Mouse (Mus musculus): ENCODE results near the gene Slc25a1.
A peak's percentile ranks its signal among the peaks of the same experiment; 100 is the strongest.
"Not testable (repeated sequence)": the region's sequence is repeated elsewhere in the genome, so short reads cannot be mapped to it uniquely, and the experiment has no call there.

Gene Slc25a1

GRCm38 (mm10) chr16:17928087-17928580, at the start of gene Slc25a1:
Gene Slc25a1, minus strand, starts transcription at chr16:17928219.
- DNase-seq (ENCODE audit: low spot score): peak; percentile 65

DNA sequence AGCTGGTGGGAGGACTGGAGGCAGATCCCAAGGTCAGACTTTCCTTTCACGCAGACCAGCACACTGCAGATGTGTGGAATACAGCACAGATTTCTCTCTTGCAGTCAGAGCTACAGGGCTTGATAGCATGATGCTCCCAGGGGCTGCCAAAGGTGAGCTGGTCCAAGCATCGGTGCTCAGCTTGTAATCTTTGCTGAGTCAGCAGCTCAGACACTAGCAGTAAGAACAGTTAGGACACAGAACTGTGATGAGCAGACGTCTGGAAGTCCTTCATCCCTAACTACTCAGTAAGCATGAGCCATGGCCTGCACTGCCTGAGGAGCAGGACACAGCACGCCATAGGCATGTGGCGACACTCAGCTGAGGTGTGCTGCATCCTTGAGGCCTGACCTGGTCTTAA, 43.8 kb upstream of the Slc25a1 start:
- no peak for DNase-seq (ENCODE audit: low spot score)

- no peak for DNase-seq (ENCODE audit: low spot score)
Observed at GRCm38 (mm10) chr16:17962091-17962490, 34.1 kb upstream of the Slc25a1 start.

- DNase-seq (ENCODE audit: low spot score): not testable (repeated sequence)
Observed at GRCm38 (mm10) chr16:17956052-17956638, 28.1 kb upstream of the Slc25a1 start.

DNA sequence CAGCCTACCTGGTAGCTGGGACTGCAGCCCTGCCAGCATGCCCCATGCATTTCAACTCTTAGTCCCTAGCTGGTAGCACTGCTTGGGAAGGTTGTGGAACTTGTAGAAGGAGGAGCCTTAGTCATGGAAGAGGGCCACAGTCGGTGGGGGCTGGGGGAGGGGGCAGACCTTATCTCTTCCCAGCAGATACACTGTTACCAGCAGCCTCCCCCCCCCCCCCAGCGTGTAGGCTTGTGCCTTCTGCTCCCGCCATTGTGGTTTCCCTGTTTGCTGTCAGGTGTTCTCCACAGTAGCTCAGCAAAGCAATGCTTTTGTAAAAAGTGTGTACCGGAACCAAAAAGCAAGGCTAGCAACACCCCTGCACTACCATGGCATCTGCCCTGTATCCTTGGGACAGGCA, 23.6 kb upstream of the Slc25a1 start:
- no peak for DNase-seq (ENCODE audit: low spot score)

DNA sequence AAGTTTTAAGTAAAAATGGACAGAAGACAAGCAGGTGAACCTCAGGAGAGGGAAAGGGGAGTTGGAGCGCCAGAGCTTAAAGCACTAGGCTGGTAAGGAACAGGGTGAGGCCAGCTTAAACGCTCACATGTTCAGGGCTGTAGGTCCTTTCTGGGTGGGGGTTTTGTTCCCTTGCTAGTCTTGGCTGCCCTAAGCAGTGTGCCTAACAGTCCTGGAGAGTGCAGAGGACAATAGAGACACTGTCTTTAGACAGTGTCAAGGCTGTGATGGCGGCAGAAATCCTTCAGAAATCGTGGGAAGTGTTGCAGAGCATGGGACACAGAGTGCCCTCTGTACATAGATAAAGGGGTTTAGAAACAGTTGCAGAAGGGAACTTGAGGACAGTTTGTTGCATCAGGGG, 22.0 kb upstream of the Slc25a1 start:
- no peak for DNase-seq (ENCODE audit: low spot score)

DNA sequence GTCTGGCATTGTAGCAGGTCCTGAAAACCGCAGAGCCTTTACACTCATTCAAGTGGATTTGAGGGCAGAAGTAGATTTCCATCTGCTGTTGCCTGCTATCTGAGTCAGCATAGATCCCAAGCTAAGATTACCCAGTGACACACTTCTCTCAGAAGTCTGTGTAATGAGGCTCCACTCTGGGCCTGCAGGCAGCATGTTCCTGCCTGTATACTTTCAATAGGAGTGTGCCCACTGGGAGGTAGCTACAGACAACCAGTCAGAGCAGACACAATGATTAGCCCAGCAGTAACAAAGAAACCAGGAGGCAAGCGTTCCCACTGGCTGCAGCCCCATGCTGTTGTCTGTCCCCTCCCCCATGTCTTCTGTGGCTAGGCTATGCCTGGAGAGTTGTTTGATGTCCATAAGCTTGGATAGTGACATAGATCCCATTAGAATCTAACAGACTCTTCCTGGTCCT, 21.4 kb upstream of the Slc25a1 start:
- DNase-seq (ENCODE audit: low spot score): no peak

- no peak for DNase-seq (ENCODE audit: low spot score)
Observed at GRCm38 (mm10) chr16:17945081-17945831, 17.2 kb upstream of the Slc25a1 start.

DNA sequence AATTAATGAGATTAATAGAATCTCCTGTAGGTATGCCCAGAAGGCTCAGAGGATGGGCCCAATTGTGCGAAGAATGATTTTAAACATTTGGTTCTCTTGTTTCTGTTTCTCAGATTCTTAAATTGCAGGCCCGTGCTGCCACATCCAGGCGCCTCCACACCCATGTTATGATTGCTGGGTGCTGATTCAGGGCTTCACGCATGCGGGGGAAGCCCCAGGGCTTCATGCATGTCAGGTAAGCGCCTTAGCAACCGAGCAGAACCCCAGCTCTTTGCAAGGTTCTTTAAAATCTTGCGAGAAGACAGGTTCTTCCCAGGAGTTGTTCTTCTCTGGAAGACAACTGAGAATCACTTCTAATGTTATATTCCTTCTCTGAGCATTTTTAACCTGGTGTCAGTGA, 15.4 kb upstream of the Slc25a1 start:
- DNase-seq (ENCODE audit: low spot score): no peak

DNA sequence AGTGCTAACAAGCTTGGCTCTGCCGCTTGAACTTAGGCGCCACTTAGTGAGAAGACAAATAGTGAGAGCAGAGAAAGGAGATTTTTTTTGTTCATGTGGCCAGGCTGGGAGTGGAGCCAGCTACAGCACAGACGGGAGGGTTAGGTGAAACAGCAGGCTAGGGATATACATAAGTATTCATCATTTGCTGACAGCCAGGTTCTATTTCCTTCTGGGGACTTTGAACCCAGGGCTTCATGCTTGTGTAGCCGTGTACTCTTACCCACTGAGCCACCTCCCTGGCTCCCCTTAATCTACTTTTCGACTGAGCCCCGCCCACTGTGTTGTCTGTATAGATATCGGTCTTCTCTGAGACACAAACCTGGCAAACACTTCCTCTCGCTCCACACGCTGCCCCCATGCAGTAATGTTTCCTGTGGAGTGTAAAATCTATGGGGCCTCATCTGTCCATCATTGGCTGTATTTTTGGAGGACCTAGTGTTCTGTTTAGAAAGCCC, 11.3 kb upstream of the Slc25a1 start:
- DNase-seq (ENCODE audit: low spot score): no peak

DNA sequence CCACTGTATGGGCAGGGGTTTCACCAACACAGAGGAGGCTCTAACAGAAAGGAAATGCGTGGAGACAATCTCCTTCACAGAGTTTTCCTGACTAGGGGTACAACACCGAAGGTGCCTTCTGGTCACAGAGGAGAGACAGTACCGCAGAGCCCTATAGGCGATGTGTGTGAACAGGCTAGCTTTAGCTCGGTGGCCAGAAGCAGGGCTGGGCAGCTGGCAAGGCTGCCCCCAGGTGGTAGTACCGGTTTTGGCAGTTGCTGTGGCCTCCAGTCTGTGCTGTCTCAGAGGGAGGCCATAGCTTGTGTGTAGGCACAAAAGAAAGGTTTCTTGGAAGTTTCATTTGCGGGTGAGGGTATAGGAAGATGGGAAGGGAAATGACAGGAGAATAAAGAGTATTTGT, 10.8 kb upstream of the Slc25a1 start:
- DNase-seq (ENCODE audit: low spot score): peak; percentile 51

GRCm38 (mm10) chr16:17938187-17938586, 10.2 kb upstream of the Slc25a1 start:
- no peak for DNase-seq (ENCODE audit: low spot score)

DNA sequence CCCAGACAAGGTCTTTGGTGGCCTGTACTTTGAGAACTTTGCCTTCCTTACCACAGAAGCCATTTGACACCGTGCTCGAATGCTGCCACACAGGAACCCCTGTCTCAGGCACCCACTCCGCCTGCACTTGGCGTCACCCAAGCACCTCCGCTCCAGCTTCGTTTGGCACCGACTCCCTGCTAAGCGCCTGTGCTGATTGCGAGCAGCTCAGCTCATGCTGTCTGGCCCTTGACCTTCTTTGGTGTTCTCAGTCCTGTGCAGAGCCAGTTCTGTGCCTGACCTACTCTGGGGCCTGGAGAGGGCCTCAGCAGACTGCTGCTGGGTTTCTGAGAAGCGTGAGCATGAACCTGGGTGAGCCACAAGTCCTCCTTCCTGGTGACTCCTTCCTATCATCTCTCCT, 8.8 kb upstream of the Slc25a1 start:
- DNase-seq (ENCODE audit: low spot score): no peak

DNA sequence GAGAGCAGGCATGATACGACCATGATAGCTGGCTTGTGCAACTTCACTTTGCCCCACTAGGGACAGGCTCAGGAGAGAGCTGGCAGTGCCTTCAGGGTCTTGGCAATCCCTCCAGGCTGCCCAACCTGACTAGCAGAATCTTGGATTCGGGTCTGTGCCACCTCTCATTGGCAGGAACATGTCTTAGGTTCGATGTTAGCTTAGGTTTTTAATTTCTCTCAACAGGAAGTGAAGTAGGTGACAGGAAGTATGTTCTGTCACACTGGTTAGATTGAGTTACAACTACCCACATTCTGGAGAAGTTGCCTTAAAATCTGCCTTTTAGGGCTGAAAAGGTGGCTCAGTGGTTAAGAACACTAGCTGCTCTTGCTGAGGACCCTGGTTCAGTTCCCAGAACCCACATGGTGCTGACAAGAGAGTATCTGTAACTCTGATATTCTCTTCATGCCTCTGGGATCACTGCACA, 6.5 kb upstream of the Slc25a1 start:
- no peak for DNase-seq (ENCODE audit: low spot score)

DNA sequence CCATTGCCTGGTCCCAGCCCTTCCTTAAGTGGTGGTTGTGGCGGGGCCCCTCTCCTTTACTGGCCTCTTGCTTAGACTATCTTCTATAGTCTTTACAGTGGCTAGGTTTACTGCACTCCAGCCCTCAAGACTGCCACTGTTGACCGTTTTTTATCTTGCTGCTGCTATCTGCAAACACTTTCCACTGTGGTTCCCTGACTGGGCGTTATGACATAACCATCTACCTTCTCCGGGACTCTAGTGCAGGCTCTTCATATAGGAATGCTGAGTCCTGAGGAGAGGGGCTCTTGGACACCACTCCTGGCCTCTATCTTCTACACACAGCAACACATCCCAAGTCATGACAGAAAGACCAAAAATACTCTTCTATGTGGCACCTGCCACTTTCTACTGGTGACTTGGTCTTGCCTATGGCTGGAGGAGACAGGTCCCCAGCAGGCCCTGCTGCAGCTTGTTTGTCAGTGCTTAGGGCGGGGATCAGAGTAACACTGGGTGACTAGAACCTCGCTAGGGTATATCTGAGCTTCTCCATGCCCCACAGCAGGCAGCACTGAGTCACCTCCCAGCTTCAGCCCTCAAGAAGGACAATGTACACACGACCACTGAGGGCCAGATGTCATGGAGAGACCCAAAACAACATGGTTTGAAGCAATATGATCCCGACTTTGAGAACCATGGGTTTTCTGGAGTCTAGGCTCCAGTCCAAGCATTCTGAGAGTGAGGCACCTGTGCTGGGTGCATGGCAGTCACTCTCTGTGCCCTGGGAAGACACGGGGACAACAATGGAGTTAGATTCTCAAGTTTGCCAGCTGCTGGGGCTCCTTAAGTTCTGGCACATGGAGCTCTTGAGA, 5.8 kb upstream of the Slc25a1 start:
- no peak for DNase-seq (ENCODE audit: low spot score)

DNA sequence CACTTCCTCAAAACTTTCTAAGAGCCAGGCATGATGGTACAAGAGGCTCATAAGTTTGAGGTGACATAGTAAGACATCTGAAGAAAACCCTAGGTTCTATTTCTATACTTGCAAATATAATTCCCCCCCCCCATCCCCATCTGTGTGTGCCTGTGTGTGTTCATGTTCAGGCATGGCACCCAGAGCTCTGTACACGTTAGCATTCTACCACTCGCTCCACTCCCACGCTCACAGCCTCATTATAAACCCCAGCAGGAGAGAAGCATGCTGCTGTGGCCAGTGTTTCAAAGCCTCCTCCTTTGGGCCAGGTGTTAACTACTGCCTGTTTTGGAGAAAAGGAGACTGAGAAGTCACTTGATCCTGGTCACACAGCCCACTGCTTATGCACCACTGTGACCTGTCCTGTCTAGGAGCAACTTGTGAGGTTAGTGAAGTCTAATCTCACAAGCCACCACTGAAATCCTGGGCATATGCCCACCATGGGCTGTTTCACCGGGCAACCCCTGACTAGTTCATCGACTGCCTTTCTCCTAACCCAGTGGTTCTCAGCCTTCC, 4.0 kb upstream of the Slc25a1 start:
- no peak for DNase-seq (ENCODE audit: low spot score)

DNA sequence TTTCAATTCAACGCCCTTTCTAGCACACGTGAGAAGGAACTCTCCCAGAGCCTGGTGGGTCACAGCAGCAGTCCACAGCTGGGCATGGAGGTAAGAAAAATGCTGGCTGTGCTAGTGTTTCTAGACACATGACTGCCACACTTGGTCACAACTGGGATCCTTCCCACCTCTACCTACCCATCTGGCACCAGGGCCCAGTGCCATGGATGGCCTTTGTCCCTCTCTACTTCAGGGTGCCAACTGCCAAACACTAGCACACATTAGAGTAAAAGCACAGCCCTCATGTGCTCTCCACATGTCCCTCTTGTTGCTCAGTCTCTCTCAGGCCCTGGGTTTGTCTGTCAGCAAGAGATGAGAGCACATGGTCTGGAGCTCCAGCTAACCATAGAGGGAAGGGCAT, 1.6 kb upstream of the Slc25a1 start:
- no peak for DNase-seq (ENCODE audit: low spot score)

DNA sequence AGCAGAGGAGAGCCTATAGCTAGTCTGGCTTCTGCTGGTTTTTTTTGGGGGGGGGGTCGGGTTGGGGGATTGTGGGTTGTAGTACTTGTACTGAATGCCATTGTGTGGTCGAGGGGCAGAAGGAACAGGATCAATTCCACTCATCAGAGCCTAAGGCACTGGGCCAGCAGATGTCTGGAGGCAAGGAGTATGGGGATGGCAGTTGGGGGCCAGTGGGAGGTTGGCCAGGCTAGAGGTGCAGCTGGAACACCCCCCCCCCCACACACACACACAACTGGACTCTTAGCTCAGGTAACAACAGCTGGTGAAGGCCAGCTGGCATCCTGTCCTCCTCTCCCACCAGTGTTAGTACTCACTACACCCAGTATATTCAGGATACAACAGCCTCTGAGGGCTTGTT, 1.2 kb upstream of the Slc25a1 start:
- no peak for DNase-seq (ENCODE audit: low spot score)

DNA sequence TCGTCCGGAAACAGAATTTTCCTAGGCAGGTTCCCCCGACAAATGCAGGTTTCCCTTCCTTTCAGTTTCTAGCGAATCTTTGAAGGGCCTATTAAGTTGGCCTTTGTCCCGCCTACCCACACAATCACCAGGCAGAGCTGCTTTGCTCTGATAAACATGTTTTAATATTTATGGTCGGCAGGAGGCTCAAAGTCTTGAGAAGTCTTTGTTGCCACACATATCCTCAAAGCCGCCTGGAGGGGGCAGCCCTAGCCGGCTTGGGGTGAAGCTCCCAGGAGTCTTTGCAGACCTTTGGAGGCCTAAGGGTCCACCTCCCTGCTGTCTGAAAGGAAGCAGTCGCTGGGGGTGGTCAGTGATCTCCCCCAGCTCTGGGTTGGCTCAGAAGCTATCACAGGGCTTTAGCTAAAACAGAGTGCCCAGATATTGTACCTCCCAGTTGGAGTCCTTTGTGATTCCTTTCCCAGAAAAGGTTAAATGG, 647 bp upstream of the Slc25a1 start:
- peak; percentile 68 for DNase-seq (ENCODE audit: low spot score)

GRCm38 (mm10) chr16:17927351-17928082, 502 bp downstream of the Slc25a1 start:
- no peak for DNase-seq (ENCODE audit: low spot score)

DNA sequence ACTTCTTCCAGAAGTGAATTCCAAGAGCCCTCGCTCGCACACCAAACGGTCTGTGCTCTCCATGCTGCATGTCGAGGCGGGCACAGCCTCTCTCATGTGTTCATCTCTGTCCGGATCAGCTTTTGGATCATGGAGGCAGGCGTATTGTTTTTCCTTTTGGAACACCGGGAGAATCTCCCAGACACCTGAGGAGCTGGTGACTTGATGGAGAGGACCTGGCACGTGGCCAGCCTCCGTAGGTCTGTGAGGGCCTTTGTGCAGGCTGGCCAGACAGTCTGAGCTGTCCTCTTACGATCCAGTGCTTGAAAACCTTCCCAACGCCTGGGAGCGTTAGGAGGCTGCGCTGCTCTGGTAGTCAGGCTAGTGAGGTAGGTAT, 5.9 kb downstream of the Slc25a1 start:
- no peak for DNase-seq (ENCODE audit: low spot score)
